Mouse (Mus musculus) megakaryocyte, adult 5-6 weeks (primary cell): ENCODE results near the gene Mst1. TPM values are rescaled to one million over a fixed set of nuclear protein-coding genes. Genes with fewer than 3 reads are reported as not detected.

Experiments used
- ATAC-seq: 2 replicates; pipeline ENCODE4 v1.8.0; 2016; ENCODE audit warnings: mild to moderate bottlenecking, inconsistent platforms; ENCODE audit not compliant: poor library complexity, severe bottlenecking
- total RNA-seq, 2 experiments: library from RNA; stranded (forward) in 1 of 2; stranded (reverse) in 1 of 2; fragments of 153-499, 151-499 nt in 1 of 2; fragments of 221-1000, 200-1000 nt in 1 of 2; gene quantifications; 2 replicates each; pipeline versions ENCODE4 v1.2.3 to v1.2.4; 2015 to 2017

Gene Mst1
- total RNA-seq, 2 experiments from 2014 or later, result 0.69 TPM; not detected in 1

DNA sequence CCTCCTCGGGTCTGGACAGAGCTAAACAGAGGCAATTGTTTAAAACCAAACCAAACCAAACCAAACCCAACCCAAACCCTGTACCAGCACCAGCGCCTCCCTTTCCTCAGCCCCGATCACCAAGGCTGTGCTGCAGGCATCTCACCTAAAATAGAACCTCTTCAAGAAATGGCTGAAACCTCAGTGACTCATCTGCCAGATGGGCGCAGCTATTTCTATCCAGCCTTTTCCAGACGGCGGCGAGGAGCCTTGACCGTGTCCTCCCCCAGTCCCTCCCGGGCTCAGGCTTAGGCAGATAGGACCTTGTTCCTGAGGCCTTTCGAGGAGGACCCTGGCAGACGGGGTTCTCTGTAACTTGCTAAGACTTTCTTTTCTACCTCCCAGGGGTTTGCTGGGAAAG, 48.0 kb downstream of the Mst1 start:
- no peak for ATAC-seq

DNA sequence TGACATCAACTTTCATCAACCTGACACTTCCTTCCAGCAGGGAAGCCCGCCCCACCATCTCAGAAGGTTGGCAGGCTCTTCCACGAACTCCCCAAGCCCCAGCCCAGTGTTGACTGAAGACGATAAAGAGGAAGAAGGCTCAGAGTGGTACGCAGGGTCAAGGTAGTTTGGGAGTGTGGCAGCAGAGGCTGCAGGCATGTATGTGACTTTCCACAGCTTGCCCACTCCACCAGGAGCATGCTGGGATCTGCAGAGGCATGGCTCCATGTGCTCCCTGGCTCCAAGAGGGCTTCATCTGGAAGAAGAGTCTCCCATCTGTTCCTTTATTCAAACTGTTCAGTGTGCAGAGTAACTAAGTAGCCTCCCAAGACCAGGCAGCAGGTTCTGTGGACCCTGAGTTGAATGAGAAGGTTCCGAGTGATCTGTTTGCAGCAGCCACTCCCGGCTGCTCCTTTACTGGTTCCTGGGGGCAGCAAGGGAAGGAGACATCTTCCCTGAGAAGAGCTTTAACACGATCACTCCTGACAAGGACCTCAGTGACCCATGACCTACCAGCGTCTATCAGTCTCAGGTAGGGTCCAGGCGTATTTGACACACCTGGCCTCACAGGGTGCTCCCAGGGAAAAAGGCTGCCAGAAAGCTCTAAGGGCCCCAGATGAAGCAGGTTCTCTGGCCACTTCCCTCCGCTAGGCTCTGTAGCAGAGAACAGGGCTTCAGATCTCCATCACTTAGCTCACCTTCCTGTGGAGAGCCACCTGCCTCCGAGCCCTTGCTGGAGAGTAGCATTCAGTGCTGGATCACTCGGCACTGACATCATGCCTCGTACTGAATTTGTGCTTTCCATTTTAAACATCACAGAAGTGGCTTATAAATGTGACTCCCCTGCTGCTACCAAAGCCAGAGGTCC, 49.1 kb downstream of the Mst1 start:
- ATAC-seq, result no peak

DNA sequence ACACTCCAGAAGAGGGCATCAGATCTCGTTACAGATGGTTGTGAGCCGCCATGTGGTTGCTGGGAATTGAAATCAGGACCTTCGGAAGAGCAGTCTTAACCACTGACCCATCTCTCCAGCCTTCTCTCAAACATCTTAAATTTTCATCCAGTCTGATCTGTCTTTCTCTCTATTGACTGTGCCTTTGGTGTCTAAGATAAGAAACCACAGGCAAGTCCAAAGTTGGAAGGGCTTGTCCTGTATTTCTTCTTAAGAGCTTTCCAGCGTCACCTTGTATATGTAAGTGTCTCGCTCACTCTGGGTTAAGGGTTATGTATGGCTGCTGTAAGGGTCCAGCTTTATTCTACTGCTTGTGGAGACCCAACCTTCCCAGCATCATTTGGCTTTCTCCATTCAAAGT, 51.3 kb downstream of the Mst1 start:
- no peak for ATAC-seq

DNA sequence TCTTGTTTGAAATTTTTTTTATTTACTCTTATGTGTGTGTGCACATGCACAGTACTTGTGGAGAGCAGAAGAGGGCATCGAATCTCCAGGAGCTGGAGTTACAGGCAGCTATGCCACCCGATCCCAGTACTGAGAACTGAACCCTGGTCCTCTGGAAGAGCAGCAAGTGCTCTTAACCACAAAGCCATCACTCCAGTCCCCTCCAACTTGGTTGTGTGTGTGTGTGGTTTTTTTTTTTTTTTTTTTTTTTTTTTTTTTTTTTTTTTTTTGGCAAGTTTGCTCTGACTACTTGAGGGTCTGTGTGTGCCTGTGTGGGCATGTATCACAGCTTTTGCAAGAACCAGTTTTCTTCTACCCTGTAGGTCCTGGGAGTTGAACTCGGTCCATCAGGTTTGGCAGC, 52.1 kb downstream of the Mst1 start:
- ATAC-seq, result no peak

DNA sequence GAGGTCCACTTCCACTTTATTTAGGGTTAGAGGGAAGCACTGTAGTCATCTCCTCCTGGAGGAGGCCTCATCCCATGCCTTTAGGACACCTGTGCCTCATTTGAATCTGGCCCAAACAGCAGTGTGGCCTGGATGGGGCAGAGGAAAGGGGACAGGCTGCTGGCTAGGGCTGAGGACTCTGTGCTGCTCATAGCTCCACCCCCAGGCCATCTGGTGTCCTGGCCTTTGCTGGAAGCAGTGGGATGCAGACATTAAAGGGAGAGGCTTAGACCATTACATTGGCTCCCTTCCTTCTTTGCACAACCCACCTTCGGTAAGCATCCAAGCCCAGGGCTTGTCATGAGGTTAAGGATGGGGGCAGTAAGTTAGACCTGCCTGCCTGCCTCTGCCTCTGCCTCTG, 53.2 kb downstream of the Mst1 start:
- no peak for ATAC-seq

Other genes with a start within 250 kb of the Mst1 start
- gene Rbm6, start 207.2 kb upstream of the Mst1 start, total RNA-seq (2015), result 42.2 and 55.9 TPM in 2 replicates
- gene Rbm6, start 207.2 kb upstream of the Mst1 start, total RNA-seq (2017), result 117 and 119 TPM in 2 replicates
- gene Mon1a, start 192.3 kb upstream of the Mst1 start, total RNA-seq (2015), result 6.2 and 7.6 TPM in 2 replicates
- gene Mon1a, start 192.3 kb upstream of the Mst1 start, total RNA-seq (2017), result 16.6 and 17.7 TPM in 2 replicates
- 0.52 and 0.94 TPM in 2 replicates for gene Mst1r, start 173.6 kb upstream of the Mst1 start, total RNA-seq (2015)
- gene Mst1r, start 173.6 kb upstream of the Mst1 start, total RNA-seq (2017), result 2.2 and 2.3 TPM in 2 replicates
- not detected in 2 replicates for gene Actl11, start 152.0 kb upstream of the Mst1 start, total RNA-seq (2015)
- gene Actl11, start 152.0 kb upstream of the Mst1 start, total RNA-seq (2017), result not detected in 2 replicates
- gene Camkv, start 144.8 kb upstream of the Mst1 start, total RNA-seq (2015), result not detected in 2 replicates
- gene Camkv, start 144.8 kb upstream of the Mst1 start, total RNA-seq (2017), result 0.04 TPM in 1 of 2 replicates, not detected in the other
- gene Traip, start 130.3 kb upstream of the Mst1 start, total RNA-seq (2015), result 4.9 and 9.4 TPM in 2 replicates
- gene Traip, start 130.3 kb upstream of the Mst1 start, total RNA-seq (2017), result 12.0 and 15.8 TPM in 2 replicates
- gene Uba7, start 104.9 kb upstream of the Mst1 start, total RNA-seq (2015), result 37.5 and 44.3 TPM in 2 replicates
- 35.6 and 43.2 TPM in 2 replicates for gene Uba7, start 104.9 kb upstream of the Mst1 start, total RNA-seq (2017)
- gene Gm20661, start 97.4 kb upstream of the Mst1 start, total RNA-seq (2015), result 0.18 TPM in 1 of 2 replicates, not detected in the other
- not detected in 2 replicates for gene Gm20661, start 97.4 kb upstream of the Mst1 start, total RNA-seq (2017)
- 1.8 and 4.7 TPM in 2 replicates for gene Inka1, start 94.6 kb upstream of the Mst1 start, total RNA-seq (2015)
- 2.6 and 3.2 TPM in 2 replicates for gene Inka1, start 94.6 kb upstream of the Mst1 start, total RNA-seq (2017)
- 0.33 TPM in 1 of 2 replicates, not detected in the other for gene Cdhr4, start 87.9 kb upstream of the Mst1 start, total RNA-seq (2015)
- 0.51 and 1.7 TPM in 2 replicates for gene Cdhr4, start 87.9 kb upstream of the Mst1 start, total RNA-seq (2017)
- gene Gm20662, start 84.1 kb upstream of the Mst1 start, total RNA-seq (2015), result not detected in 2 replicates
- not detected in 2 replicates for gene Gm20662, start 84.1 kb upstream of the Mst1 start, total RNA-seq (2017)
- 20.1 and 24.6 TPM in 2 replicates for gene Ip6k1, start 77.9 kb upstream of the Mst1 start, total RNA-seq (2015)
- gene Ip6k1, start 77.9 kb upstream of the Mst1 start, total RNA-seq (2017), result 35.2 and 109 TPM in 2 replicates
- 6.4 and 6.9 TPM in 2 replicates for gene Gmppb, start 31.2 kb upstream of the Mst1 start, total RNA-seq (2015)
- gene Gmppb, start 31.2 kb upstream of the Mst1 start, total RNA-seq (2017), result 14.0 and 19.1 TPM in 2 replicates
- gene Amigo3, start 27.3 kb upstream of the Mst1 start, total RNA-seq (2015), result 1.2 and 1.5 TPM in 2 replicates
- 2.0 and 2.6 TPM in 2 replicates for gene Amigo3, start 27.3 kb upstream of the Mst1 start, total RNA-seq (2017)
- 27.8 and 30.7 TPM in 2 replicates for gene Rnf123, start 2.9 kb downstream of the Mst1 start, total RNA-seq (2015)
- gene Rnf123, start 2.9 kb downstream of the Mst1 start, total RNA-seq (2017), result 20.9 and 21.1 TPM in 2 replicates
- gene Apeh, start 14.2 kb downstream of the Mst1 start, total RNA-seq (2015), result 37.9 and 41.0 TPM in 2 replicates
- gene Apeh, start 14.2 kb downstream of the Mst1 start, total RNA-seq (2017), result 56.9 and 61.8 TPM in 2 replicates
- gene Bsn, start 109.9 kb downstream of the Mst1 start, total RNA-seq (2015), result 0.91 and 1.5 TPM in 2 replicates
- gene Bsn, start 109.9 kb downstream of the Mst1 start, total RNA-seq (2017), result 0.37 and 0.62 TPM in 2 replicates
- 11.6 and 12.3 TPM in 2 replicates for gene Dag1, start 183.5 kb downstream of the Mst1 start, total RNA-seq (2015)
- gene Dag1, start 183.5 kb downstream of the Mst1 start, total RNA-seq (2017), result 4.6 and 5.4 TPM in 2 replicates
- 3.9 and 4.3 TPM in 2 replicates for gene Nicn1, start 210.0 kb downstream of the Mst1 start, total RNA-seq (2015)
- 2.6 and 3.6 TPM in 2 replicates for gene Nicn1, start 210.0 kb downstream of the Mst1 start, total RNA-seq (2017)
- gene Amt, start 216.4 kb downstream of the Mst1 start, total RNA-seq (2015), result 0.71 TPM in 1 of 2 replicates, not detected in the other
- 0.11 TPM in 1 of 2 replicates, not detected in the other for gene Amt, start 216.4 kb downstream of the Mst1 start, total RNA-seq (2017)
- gene Rhoa, start 225.7 kb downstream of the Mst1 start, total RNA-seq (2015), result 468 and 473 TPM in 2 replicates
- 585 and 627 TPM in 2 replicates for gene Rhoa, start 225.7 kb downstream of the Mst1 start, total RNA-seq (2017)
- gene Tcta, start 225.7 kb downstream of the Mst1 start, total RNA-seq (2015), result 16.5 and 23.8 TPM in 2 replicates
- 6.2 and 8.4 TPM in 2 replicates for gene Tcta, start 225.7 kb downstream of the Mst1 start, total RNA-seq (2017)